Mouse (Mus musculus) heart, embryonic 14.5 days (tissue): ENCODE measurements around the gene Cs. TPM values are rescaled to one million over a fixed set of nuclear protein-coding genes. Genes with fewer than 3 reads are reported as not detected.

Source experiments
- ATAC-seq: fragments of 200-750 bp; cut with Nextera tagmentation; 2 replicates; pipeline ENCODE4 v1.8.0; 2017; ENCODE audit warnings: low read depth, moderate TSS enrichment; ENCODE audit not compliant: insufficient number of reproducible peaks, insufficient read depth, low FRiP score
- H3K27ac ChIP-seq, 2 experiments: fragments of 200-500 bp in 1 of 2; fragments of 300-500 bp in 1 of 2; sonication (generic) in 1 of 2; replicated peaks in 1 of 2; 2 replicates each; pipeline ENCODE4 v1.5.1; 2012 to 2014; ENCODE audit warnings: low read depth in 2 of 2, low read length in 2 of 2, control low read depth in 1 of 2, mild to moderate bottlenecking in 1 of 2, mixed read lengths in 1 of 2; ENCODE audit not compliant: control insufficient read depth in 1 of 2, insufficient read depth in 1 of 2
- H3K27me3 ChIP-seq: fragments of 300-500 bp; sonication (generic); 2 replicates; pipeline ENCODE4 v1.6.1; 2014; ENCODE audit warnings: mild to moderate bottlenecking, low read length, control low read depth; ENCODE audit not compliant: control insufficient read depth, insufficient read depth
- H3K36me3 ChIP-seq: fragments of 300-500 bp; sonication (generic); 2 replicates; pipeline ENCODE4 v1.6.1; 2014; ENCODE audit warnings: mild to moderate bottlenecking, control low read depth, low read length, mixed read lengths; ENCODE audit not compliant: control insufficient read depth, insufficient read depth
- H3K4me1 ChIP-seq, 2 experiments: fragments of 200-500 bp in 1 of 2; fragments of 300-500 bp in 1 of 2; sonication (generic) in 1 of 2; 2 replicates each; pipeline ENCODE4 v1.6.1; 2012 to 2014; ENCODE audit warnings: low read length in 2 of 2, control low read depth in 1 of 2, mixed read lengths in 1 of 2; ENCODE audit not compliant: control insufficient read depth in 2 of 2, insufficient read depth in 2 of 2
- H3K4me2 ChIP-seq: fragments of 300-500 bp; sonication (generic); 2 replicates; pipeline ENCODE4 v1.6.1; 2014; ENCODE audit warnings: mild to moderate bottlenecking, low read length
- H3K4me3 ChIP-seq, 2 experiments: fragments of 200-500 bp in 1 of 2; fragments of 300-500 bp in 1 of 2; sonication (generic) in 1 of 2; 2 replicates each; pipeline ENCODE4 v1.5.1; 2012 to 2014; ENCODE audit warnings: low read length in 2 of 2, mild to moderate bottlenecking in 2 of 2, control low read depth in 1 of 2, low read depth in 1 of 2, moderate library complexity in 1 of 2; ENCODE audit not compliant: control insufficient read depth in 1 of 2, insufficient read depth in 1 of 2
- H3K9ac ChIP-seq: fragments of 300-500 bp; sonication (generic); 2 replicates; pipeline ENCODE4 v1.6.1; 2014; ENCODE audit warnings: mild to moderate bottlenecking, low read length
- H3K9me3 ChIP-seq: fragments of 300-500 bp; sonication (generic); 2 replicates; pipeline ENCODE4 v1.6.1; 2016; ENCODE audit warnings: low read length, control low read depth; ENCODE audit not compliant: control insufficient read depth
- WGBS: fragments of 180-500 bp; shearing (Covaris S2); extraction: QIAGEN DNeasy Blood & Tissue Kit; methylation state at CpG from one replicate; pipeline ENCODE4 v1.1.7; 2014; 5-methylcytosine and 5-hydroxymethylcytosine counted together
- polyA plus RNA-seq: library from polyadenylated mRNA; unstranded; fragments of >200 nt; fragmentation: Nextera tagmentation; extraction: Ambion mirVana; gene quantifications from 2 replicates; pipeline ENCODE4 v1.2.1, GENCODE M21; 2014

Gene Cs
- polyA plus RNA-seq, 1 experiment from 2014 or later, result 493 TPM

- Histone ChIP-seq H3K4me1 (peaks cover 0 to 3% of the 10 kb centered on the region in 2 experiments; a peak in 2 of 4 replicates), H3K4me2 (no peak overlapping the region), H3K4me3 (no peak overlapping the region), H3K9me3 (no peaks in the 10 kb centered on the region), H3K27me3 (no peaks in the 10 kb centered on the region), H3K36me3 (peaks cover 99% of the 10 kb centered on the region), H3K27ac (no peak overlapping the region), H3K9ac (no peak overlapping the region)
- 91% methylated on average over 7 of the region's 7 CpGs for WGBS
- no peak for ATAC-seq
Observed at GRCm38 (mm10) chr10:128385902-128386301, 48.4 kb downstream of the Cs start.

- peaks cover 100% of the 10 kb centered on the region for H3K36me3 ChIP-seq
- no peaks in the 10 kb centered on the region for H3K27me3 ChIP-seq
- H3K4me2 ChIP-seq, result no peak overlapping the region
- H3K4me3 ChIP-seq, result no peak overlapping the region
- H3K27ac ChIP-seq, result no peak overlapping the region
- no peak for ATAC-seq
- H3K4me1 ChIP-seq, result peaks cover 0 to 13% of the 10 kb centered on the region in 2 experiments; a peak in 3 of 4 replicates
- no peak overlapping the region for H3K9ac ChIP-seq
- WGBS, result 86% methylated on average over 14 of the region's 14 CpGs
- no peaks in the 10 kb centered on the region for H3K9me3 ChIP-seq
Observed at GRCm38 (mm10) chr10:128388941-128389340, 51.4 kb downstream of the Cs start.

DNA sequence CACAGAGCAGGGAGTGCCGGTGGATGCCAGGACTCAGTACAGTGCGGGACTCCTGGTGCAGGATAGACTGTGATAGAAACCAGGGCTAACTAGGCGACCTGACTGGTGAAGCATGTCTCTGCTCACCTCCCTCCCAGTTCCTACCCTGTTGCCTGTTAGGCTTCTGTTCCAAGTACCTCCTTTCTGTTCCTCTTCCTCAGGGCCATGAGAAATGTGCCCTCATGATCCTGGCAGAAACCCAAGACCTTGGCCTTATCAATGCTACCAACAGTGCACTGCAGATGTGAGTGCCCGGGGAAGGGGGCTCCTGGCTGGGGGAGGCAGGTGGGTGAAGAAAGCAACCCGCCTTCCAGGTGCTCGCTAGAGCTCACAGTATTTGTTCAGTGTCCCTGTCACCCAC lies 52.0 kb downstream of the Cs start:
- H3K4me2 ChIP-seq, result no peak overlapping the region
- no peaks in the 10 kb centered on the region for H3K9me3 ChIP-seq
- 51% methylated on average over 6 of the region's 6 CpGs for WGBS
- no peaks in the 10 kb centered on the region for H3K27me3 ChIP-seq
- peaks cover 96% of the 10 kb centered on the region for H3K36me3 ChIP-seq
- ATAC-seq, result no peak
- peak overlapping the region in 1 of 2 experiments; percentile 14; a peak in 1 of 4 replicates for H3K27ac ChIP-seq
- H3K4me1 ChIP-seq, result peaks cover 0 to 13% of the 10 kb centered on the region in 2 experiments; a peak in 3 of 4 replicates
- no peak overlapping the region for H3K4me3 ChIP-seq
- H3K9ac ChIP-seq, result 0 out of 2 replicates have a peak overlapping the region, but pooled peaks have one; percentile 21

- no peak overlapping the region for H3K27ac ChIP-seq
- no peak for ATAC-seq
- H3K4me3 ChIP-seq, result no peak overlapping the region
- no peaks in the 10 kb centered on the region for H3K9me3 ChIP-seq
- WGBS, result 92% methylated on average over 12 of the region's 12 CpGs
- H3K27me3 ChIP-seq, result no peaks in the 10 kb centered on the region
- no peak overlapping the region for H3K9ac ChIP-seq
- H3K4me1 ChIP-seq, result peaks cover 0 to 13% of the 10 kb centered on the region in 2 experiments; a peak in 3 of 4 replicates
- H3K36me3 ChIP-seq, result peaks cover 88% of the 10 kb centered on the region
- no peak overlapping the region for H3K4me2 ChIP-seq
Observed at GRCm38 (mm10) chr10:128390366-128390765, 52.8 kb downstream of the Cs start.

DNA sequence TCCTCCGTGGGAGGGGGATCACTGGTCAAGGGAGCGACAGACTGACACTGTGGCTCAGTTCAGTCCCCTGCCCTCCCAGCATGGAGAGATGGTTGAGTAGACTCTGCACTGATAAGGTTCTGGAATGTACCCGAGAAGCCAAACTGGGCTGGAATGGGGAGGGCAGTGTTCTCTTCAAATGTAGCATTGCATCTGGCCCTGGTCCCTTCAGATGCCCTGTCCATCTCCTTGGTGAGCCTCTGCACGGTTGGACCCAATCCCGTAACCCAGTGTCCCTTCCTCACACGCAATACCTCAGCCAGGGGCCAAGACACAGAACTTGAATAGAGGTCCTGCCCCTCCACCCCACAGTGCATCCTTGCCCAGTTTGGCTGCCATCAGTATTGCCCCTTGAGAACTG lies 54.3 kb downstream of the Cs start:
- 55% methylated on average over 6 of the region's 6 CpGs for WGBS
- H3K4me1 ChIP-seq, result peaks cover 0 to 13% of the 10 kb centered on the region in 2 experiments; a peak in 3 of 4 replicates
- H3K27me3 ChIP-seq, result no peaks in the 10 kb centered on the region
- no peak overlapping the region for H3K4me3 ChIP-seq
- no peak for ATAC-seq
- no peak overlapping the region for H3K9ac ChIP-seq
- H3K4me2 ChIP-seq, result no peak overlapping the region
- no peak overlapping the region for H3K27ac ChIP-seq
- no peaks in the 10 kb centered on the region for H3K9me3 ChIP-seq
- peaks cover 80% of the 10 kb centered on the region for H3K36me3 ChIP-seq

DNA sequence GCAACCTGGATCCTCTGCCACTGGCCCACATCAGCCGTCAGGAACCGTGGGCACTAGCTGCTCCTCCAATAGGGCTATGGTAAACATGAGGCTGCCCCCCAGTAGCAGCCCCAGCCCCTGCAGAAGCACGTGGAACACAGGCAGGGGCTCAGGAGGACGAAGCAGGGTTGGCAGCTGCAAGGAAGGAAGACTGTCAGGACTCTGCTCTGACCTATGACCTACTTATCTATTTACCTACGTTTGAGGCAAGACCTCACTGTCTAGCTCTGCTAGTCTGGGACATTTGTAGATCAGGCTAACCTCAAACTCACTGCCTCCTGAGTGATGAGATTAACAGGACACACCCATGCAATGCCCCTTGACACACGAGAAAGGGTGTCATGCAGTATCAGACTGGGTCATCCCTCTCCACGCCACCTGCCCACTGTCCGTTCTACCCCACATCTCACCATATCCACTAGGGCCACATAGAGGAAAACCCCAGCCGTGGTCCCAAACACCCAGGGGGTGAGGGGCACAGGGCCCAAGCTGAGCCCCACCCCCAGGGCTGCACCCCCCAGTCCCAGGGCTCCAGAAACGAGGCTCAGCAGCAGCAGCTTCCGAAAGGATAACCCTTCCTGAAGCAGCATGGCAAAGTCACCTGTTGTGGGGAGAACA lies 58.6 kb downstream of the Cs start:
- Histone ChIP-seq H3K4me1 (peaks cover 0 to 10% of the 10 kb centered on the region in 2 experiments; a peak in 2 of 4 replicates), H3K9me3 (no peaks in the 10 kb centered on the region), H3K27me3 (no peaks in the 10 kb centered on the region), H3K27ac (no peak overlapping the region), H3K4me2 (no peak overlapping the region), H3K4me3 (no peak overlapping the region), H3K9ac (no peak overlapping the region), H3K36me3 (peaks cover 37% of the 10 kb centered on the region)
- no peak for ATAC-seq
- WGBS, result 50% methylated on average over 11 of the region's 11 CpGs

- H3K36me3 ChIP-seq, result peaks cover 31% of the 10 kb centered on the region
- H3K4me1 ChIP-seq, result peaks cover 0 to 4% of the 10 kb centered on the region in 2 experiments; a peak in 2 of 4 replicates
- no peaks in the 10 kb centered on the region for H3K27me3 ChIP-seq
- no peak overlapping the region for H3K4me3 ChIP-seq
- no peak overlapping the region for H3K4me2 ChIP-seq
- no peak overlapping the region for H3K9ac ChIP-seq
- H3K27ac ChIP-seq, result no peak overlapping the region
- ATAC-seq, result no peak
- 53% methylated on average over 10 of the region's 10 CpGs for WGBS
- no peaks in the 10 kb centered on the region for H3K9me3 ChIP-seq
Observed at GRCm38 (mm10) chr10:128396716-128397264, 59.3 kb downstream of the Cs start.
